Mouse (Mus musculus): ENCODE results near the gene Etv3. TPM values are rescaled to one million over a fixed set of nuclear protein-coding genes. Genes with fewer than 3 reads are reported as not detected.
A peak's percentile ranks its signal among the peaks of the same experiment; 100 is the strongest.

Etv3 gene
- total and polyA plus RNA-seq, 2 experiments from 2014 or later: 7.7 to 9.5 TPM

GRCm38 (mm10) chr3:87518425-87518824, 6.8 kb upstream of the Etv3 start:
- no peak for ATAC-seq
- H3K4me2 ChIP-seq (ENCODE audit: low read depth, low read length): no peak overlapping the region
- no peak overlapping the region for H3K27ac ChIP-seq
- H3K9ac ChIP-seq (replicated peaks; ENCODE audit: low read length): no peak overlapping the region
- no peaks in the 10 kb centered on the region for H3K4me1 ChIP-seq (ENCODE audit: insufficient read depth, low read length)
- no peak for TF ChIP-seq CTCF (IDR thresholded peaks at IDR 0.05; ENCODE audit: low read depth)
- no peaks in the 10 kb centered on the region for H3K36me3 ChIP-seq (ENCODE audit: insufficient read depth, low read length)
- H3K9me3 ChIP-seq (ENCODE audit: low read length): no peaks in the 10 kb centered on the region
- DNase-seq (ENCODE audit: low spot score): no peak
- H3K27me3 ChIP-seq (ENCODE audit: insufficient read depth, low read length): no peaks in the 10 kb centered on the region
- H3K4me3 ChIP-seq (ENCODE audit: low read length): no peak overlapping the region

DNA sequence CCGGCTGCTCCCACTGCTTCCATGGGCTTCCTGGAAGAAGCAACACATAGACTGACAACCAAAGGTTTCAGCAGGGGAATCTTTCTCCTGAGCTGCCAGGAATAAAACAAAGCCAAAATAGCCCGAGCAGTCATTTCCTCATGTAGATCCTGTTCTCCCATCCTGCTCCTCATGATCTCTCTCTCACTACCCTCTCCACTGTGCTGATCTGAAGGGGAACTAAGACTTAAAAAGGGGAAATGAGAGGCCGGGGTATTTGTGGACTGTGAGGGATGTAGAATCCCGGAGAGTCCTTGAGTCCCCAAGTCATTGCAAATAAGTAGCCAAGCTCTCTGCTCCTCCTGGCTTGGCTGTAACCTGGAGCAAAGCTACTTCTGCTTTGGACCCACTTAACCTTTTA, 4.1 kb upstream of the Etv3 start:
- 83% methylated on average over 4 of the region's 4 CpGs for WGBS
- Histone ChIP-seq H3K9ac (replicated peaks; ENCODE audit: low read length) (no peak overlapping the region), H3K4me2 (ENCODE audit: low read depth, low read length) (no peak overlapping the region), H3K4me1 (ENCODE audit: insufficient read depth, low read length) (no peaks in the 10 kb centered on the region), H3K27ac (no peak overlapping the region), H3K27me3 (ENCODE audit: insufficient read depth, low read length) (no peaks in the 10 kb centered on the region), H3K4me3 (ENCODE audit: low read length) (no peak overlapping the region), H3K36me3 (ENCODE audit: insufficient read depth, low read length) (no peaks in the 10 kb centered on the region), H3K9me3 (ENCODE audit: low read length) (no peaks in the 10 kb centered on the region)
- no peak for TF ChIP-seq CTCF (IDR thresholded peaks at IDR 0.05; ENCODE audit: low read depth)
- ATAC-seq: no peak
- no peak for DNase-seq (ENCODE audit: low spot score)

DNA sequence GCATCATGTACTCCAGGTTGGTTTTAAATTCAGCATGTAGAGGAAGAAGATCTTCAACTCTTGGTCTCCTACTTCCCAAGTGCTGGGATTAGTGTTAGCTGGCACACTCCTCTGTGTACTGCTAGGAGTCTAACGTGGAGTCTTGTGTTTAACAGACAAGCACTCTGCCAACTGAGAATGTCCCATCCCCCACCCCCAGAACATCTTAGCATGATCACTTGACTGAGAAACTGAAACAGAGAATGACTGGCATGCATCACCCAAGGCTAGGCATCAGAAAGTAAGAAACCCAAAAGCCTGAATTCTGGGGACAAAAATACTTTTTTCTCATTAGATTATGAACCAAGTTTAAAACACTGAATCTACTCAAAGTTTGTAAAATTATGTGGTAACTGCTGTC, 3.4 kb upstream of the Etv3 start:
- Histone ChIP-seq H3K9me3 (ENCODE audit: low read length) (no peaks in the 10 kb centered on the region), H3K4me1 (ENCODE audit: insufficient read depth, low read length) (no peaks in the 10 kb centered on the region), H3K27ac (no peak overlapping the region), H3K4me2 (ENCODE audit: low read depth, low read length) (no peak overlapping the region), H3K4me3 (ENCODE audit: low read length) (no peak overlapping the region), H3K27me3 (ENCODE audit: insufficient read depth, low read length) (no peaks in the 10 kb centered on the region), H3K9ac (replicated peaks; ENCODE audit: low read length) (no peak overlapping the region), H3K36me3 (ENCODE audit: insufficient read depth, low read length) (no peaks in the 10 kb centered on the region)
- 37% methylated on average over 1 of the region's 1 CpGs for WGBS
- ATAC-seq: no peak
- no peak for TF ChIP-seq CTCF (IDR thresholded peaks at IDR 0.05; ENCODE audit: low read depth)
- no peak for DNase-seq (ENCODE audit: low spot score)

DNA sequence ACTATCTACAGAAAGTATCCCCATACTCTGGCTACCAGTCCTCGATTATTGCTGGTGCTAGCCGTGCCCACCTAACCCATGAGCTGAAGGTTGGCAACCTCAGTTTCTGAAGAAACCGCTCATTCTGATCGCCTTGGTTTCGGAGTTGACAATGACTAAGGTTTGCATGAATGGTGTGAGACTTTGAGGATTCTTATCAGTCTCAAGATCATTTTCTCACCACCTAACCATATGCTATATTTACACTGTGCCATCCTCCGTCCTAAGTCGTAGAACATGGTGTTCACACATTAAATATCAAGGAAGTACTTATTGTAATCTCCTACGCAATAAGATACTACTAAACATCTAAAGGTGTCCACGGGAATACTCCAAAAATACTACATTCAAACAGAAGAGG, 1.5 kb upstream of the Etv3 start:
- peaks cover 6% of the 10 kb centered on the region for H3K36me3 ChIP-seq (ENCODE audit: insufficient read depth, low read length)
- no peak overlapping the region for H3K27ac ChIP-seq
- TF ChIP-seq CTCF (IDR thresholded peaks at IDR 0.05; ENCODE audit: low read depth): no peak
- H3K9me3 ChIP-seq (ENCODE audit: low read length): no peaks in the 10 kb centered on the region
- no peak overlapping the region for H3K9ac ChIP-seq (replicated peaks; ENCODE audit: low read length)
- 95% methylated on average over 9 of the region's 9 CpGs for WGBS
- H3K4me2 ChIP-seq (ENCODE audit: low read depth, low read length): no peak overlapping the region
- H3K4me3 ChIP-seq (ENCODE audit: low read length): no peak overlapping the region
- DNase-seq (ENCODE audit: low spot score): no peak
- H3K4me1 ChIP-seq (ENCODE audit: insufficient read depth, low read length): no peaks in the 10 kb centered on the region
- ATAC-seq: no peak
- H3K27me3 ChIP-seq (ENCODE audit: insufficient read depth, low read length): no peaks in the 10 kb centered on the region

- peak; percentile 43 for ATAC-seq
- H3K4me3 ChIP-seq (ENCODE audit: low read length): peak overlapping the region; percentile 99
- peaks cover 27% of the 10 kb centered on the region for H3K36me3 ChIP-seq (ENCODE audit: insufficient read depth, low read length)
- no peak for TF ChIP-seq CTCF (IDR thresholded peaks at IDR 0.05; ENCODE audit: low read depth)
- peak; percentile 29 for DNase-seq (ENCODE audit: low spot score)
- H3K9ac ChIP-seq (replicated peaks; ENCODE audit: low read length): peak overlapping the region; percentile 98
- WGBS: 7% methylated on average over 27 of the region's 27 CpGs
- no peaks in the 10 kb centered on the region for H3K27me3 ChIP-seq (ENCODE audit: insufficient read depth, low read length)
- H3K9me3 ChIP-seq (ENCODE audit: low read length): no peaks in the 10 kb centered on the region
- no peaks in the 10 kb centered on the region for H3K4me1 ChIP-seq (ENCODE audit: insufficient read depth, low read length)
- peak overlapping the region; percentile 80 for H3K4me2 ChIP-seq (ENCODE audit: low read depth, low read length)
- H3K27ac ChIP-seq: peak overlapping the region; percentile 79
Measured at GRCm38 (mm10) chr3:87525837-87526570, 797 bp downstream of the Etv3 start.

DNA sequence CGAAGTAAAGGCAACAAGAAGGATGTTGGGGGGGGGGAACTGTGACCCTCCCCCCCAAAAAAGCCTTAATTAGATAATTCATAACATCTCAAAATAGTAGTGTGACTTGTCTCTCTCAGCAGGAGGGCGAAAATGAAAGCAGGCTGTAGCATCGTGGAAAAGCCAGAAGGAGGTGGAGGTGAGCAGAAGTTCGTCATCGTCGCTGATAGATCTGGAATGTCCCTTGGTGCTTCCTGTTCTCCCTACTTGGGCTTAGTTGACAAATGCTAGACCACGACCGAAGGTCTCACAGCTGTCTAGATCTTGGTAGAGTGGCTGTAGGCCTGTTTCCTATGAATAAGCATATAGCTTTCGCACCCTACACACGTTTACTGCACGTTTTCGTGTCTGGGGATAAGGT, 1.9 kb downstream of the Etv3 start:
- Histone ChIP-seq H3K4me3 (ENCODE audit: low read length) (no peak overlapping the region), H3K27me3 (ENCODE audit: insufficient read depth, low read length) (no peaks in the 10 kb centered on the region), H3K9me3 (ENCODE audit: low read length) (no peaks in the 10 kb centered on the region), H3K36me3 (ENCODE audit: insufficient read depth, low read length) (peaks cover 28% of the 10 kb centered on the region), H3K4me1 (ENCODE audit: insufficient read depth, low read length) (no peaks in the 10 kb centered on the region), H3K4me2 (ENCODE audit: low read depth, low read length) (no peak overlapping the region), H3K9ac (replicated peaks; ENCODE audit: low read length) (no peak overlapping the region), H3K27ac (no peak overlapping the region)
- no peak for ATAC-seq
- TF ChIP-seq CTCF (IDR thresholded peaks at IDR 0.05; ENCODE audit: low read depth): no peak; the same call in 1 of the 2 replicates
- DNase-seq (ENCODE audit: low spot score): no peak
- WGBS: 89% methylated on average over 12 of the region's 12 CpGs

GRCm38 (mm10) chr3:87528021-87528420, 2.8 kb downstream of the Etv3 start:
- TF ChIP-seq CTCF (IDR thresholded peaks at IDR 0.05; ENCODE audit: low read depth): no peak
- H3K9ac ChIP-seq (replicated peaks; ENCODE audit: low read length): no peak overlapping the region
- DNase-seq (ENCODE audit: low spot score) (no peak), ATAC-seq (no peak)
- H3K4me1 ChIP-seq (ENCODE audit: insufficient read depth, low read length): no peaks in the 10 kb centered on the region
- no peak overlapping the region for H3K4me2 ChIP-seq (ENCODE audit: low read depth, low read length)
- H3K27ac ChIP-seq: no peak overlapping the region
- WGBS: 96% methylated on average over 8 of the region's 8 CpGs
- peaks cover 37% of the 10 kb centered on the region for H3K36me3 ChIP-seq (ENCODE audit: insufficient read depth, low read length)
- no peak overlapping the region for H3K4me3 ChIP-seq (ENCODE audit: low read length)
- no peaks in the 10 kb centered on the region for H3K9me3 ChIP-seq (ENCODE audit: low read length)
- H3K27me3 ChIP-seq (ENCODE audit: insufficient read depth, low read length): no peaks in the 10 kb centered on the region
